Mouse (Mus musculus): ENCODE measurements at regions not wholly inside any gene's neighbourhood (a gene's known extent, or its start where the extent isn't known, plus 50 kb on each side); places are given as distances from the start of the nearest gene placed in this dataset.

DNA sequence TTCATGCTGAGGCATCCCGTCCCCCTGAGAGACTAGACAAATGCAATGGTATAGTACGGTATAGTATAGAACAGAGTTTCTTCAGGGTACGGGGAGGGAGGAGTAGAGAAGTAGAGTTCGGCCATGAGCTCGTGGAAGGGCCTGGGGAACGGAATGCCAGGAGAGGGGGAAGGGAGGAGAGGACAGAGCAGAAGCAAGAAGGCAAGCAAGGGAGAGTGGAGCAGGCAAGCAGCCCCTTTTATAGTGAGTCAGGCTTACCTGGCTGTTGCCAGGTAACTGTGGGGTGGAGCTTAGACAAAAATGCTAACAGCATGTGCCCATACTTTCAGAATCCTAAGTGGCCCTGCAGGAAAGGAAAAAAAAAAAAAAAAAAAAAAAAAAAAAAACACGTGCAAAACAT lies 174.7 kb upstream of the Dapk1 start:
- DNase-seq (ENCODE audit: low read depth, low spot score), result no peak

DNA sequence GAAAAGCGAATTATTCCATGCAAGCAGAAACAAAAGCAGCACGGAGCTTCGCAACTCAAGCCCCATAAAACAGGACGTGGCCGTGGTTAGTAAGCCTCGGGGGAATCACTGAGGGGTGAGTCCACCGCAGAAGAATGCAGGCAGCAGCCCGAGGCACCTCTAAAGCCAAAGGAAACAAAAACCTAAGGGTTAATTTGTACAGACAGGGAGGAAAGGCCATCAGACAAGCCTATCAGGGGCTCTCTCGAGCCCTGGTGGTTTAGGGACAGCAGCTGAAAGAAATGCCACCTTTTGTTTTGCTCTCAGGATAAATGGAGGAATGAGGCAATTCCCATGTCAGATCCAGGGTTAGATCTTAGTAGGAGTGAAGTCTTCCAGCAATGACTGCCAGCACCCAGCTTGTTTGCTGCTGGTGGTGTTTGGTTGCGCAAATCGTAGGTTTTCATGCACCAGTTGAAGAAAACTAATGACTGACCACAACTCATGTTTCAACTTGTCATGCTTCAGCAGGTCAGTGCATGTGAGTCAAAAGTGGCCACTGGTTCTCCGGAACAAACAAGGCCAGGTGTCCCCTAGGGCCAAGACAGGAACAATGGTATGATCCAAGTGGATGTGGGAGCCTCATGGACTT lies 173.9 kb upstream of the Dapk1 start:
- DNase-seq (ENCODE audit: low read depth, low spot score), result no peak

GRCm38 (mm10) chr13:60429148-60429547 lies 172.6 kb upstream of the Dapk1 start:
- DNase-seq (ENCODE audit: low read depth, low spot score), result no peak

- DNase-seq (ENCODE audit: low read depth, low spot score), result no peak
Observed at GRCm38 (mm10) chr13:60431412-60431811, 170.3 kb upstream of the Dapk1 start.

DNA sequence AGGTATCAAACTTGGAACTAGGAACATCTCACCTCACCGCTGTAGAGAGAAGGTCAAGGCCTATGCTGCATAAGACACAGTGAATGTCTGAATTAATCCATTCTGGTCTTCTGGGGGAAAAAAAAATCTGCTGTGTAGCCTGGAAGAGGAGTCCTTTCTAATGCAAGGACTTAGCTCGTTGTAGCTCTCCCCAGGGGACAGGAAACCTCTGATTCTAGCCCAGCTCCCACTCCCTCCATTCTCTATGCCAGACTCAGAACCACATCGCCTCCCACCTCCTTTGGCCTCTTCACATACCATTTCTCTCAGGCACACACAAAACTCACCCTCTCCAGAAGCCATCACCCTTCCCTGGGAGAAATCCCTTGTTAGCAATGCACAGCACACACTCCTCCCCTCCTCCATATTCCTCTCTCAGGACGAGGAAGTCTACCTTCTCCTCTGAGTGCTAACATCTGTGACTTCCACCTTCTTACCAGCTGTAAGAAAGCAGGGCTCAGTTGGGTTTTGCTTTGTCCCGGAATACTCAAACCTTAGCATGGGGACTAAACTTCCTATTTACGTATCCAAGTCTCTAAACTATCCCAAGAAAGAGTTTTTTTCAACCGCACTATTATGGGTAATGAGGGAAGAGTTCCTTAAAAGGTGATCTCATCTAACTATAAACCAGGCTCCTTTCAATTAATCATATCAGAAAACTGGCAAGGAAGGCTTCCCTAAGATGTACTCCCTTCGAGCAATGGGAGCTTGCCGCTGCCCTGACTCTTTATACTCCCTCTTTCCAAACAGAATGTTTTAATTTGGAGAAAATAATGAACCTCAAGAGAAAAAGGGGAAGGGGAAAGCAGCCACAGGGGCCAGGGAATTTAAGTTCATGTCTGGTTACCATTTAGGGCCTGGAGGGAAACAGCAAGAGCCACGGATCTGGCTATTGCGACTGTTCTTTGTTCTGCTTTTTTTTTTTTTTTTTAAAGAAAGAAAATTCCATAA lies 167.2 kb upstream of the Dapk1 start:
- DNase-seq (ENCODE audit: low read depth, low spot score), result no peak

- DNase-seq (ENCODE audit: low read depth, low spot score), result no peak
Observed at GRCm38 (mm10) chr13:60435333-60435732, 166.4 kb upstream of the Dapk1 start.

- DNase-seq (ENCODE audit: low read depth, low spot score), result no peak
Observed at GRCm38 (mm10) chr13:60438177-60438576, 163.6 kb upstream of the Dapk1 start.

GRCm38 (mm10) chr13:60440586-60440985 lies 161.2 kb upstream of the Dapk1 start:
- no peak for DNase-seq (ENCODE audit: low read depth, low spot score)

GRCm38 (mm10) chr13:60445164-60445563 lies 156.6 kb upstream of the Dapk1 start:
- no peak for DNase-seq (ENCODE audit: low read depth, low spot score)

GRCm38 (mm10) chr13:60446926-60447325 lies 154.8 kb upstream of the Dapk1 start:
- DNase-seq (ENCODE audit: low read depth, low spot score), result no peak

- DNase-seq (ENCODE audit: low read depth, low spot score), result no peak
Observed at GRCm38 (mm10) chr13:60450721-60451506, 150.8 kb upstream of the Dapk1 start.

DNA sequence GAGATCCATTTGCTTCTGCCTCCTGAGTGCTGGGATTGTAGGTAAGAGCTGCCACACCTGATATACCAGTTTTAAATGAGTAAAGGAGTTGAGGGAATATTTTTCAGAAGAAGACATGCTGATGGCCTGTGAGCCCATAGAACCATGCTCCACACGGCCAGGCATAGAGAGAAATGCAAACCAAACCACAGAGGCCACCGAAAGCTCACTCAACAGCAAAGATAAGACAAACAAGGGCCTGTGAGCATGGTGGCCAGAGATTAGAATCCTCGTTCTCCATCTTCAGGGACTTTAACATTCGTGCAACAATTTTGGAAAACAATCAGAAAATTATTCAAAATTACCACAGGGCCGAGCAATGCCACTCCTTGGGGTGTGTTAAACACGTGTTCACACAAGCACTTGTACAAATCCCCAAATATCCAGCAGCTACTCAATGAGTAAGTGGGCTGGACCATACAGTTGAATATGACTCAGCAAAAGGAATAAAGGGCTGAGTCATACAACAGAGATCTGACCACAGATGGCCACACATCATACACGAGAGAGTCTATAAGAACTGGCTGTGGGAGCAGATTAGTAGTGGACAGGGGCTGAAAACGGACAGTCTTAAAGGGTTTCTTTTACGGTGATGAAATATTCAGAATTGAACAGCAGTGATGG lies 147.8 kb upstream of the Dapk1 start:
- DNase-seq (ENCODE audit: low read depth, low spot score), result no peak

- no peak for DNase-seq (ENCODE audit: low read depth, low spot score)
Observed at GRCm38 (mm10) chr13:60455033-60455619, 146.6 kb upstream of the Dapk1 start.

GRCm38 (mm10) chr13:60455863-60456551 lies 145.7 kb upstream of the Dapk1 start:
- DNase-seq (ENCODE audit: low read depth, low spot score), result no peak

- no peak for DNase-seq (ENCODE audit: low read depth, low spot score)
Observed at GRCm38 (mm10) chr13:60457277-60457676, 144.5 kb upstream of the Dapk1 start.

DNA sequence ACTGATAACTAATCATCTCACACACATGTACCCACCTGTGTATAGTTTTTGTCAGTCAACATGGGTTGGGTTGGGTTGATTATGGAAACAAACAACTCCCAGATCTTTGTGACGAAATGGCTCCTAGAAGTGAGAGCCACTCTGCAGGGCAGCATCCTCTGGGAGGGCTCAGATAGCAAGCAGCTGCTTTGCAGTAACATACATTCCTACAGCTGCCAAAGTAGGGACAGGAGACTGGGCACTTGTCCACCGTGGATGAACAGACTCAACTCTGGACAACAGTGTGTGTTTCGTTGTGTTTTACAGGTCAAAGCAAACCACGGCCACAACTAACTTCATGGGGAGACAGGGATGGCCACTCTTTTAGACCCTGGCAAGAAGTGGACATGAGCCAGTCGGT lies 142.7 kb upstream of the Dapk1 start:
- no peak for DNase-seq (ENCODE audit: low read depth, low spot score)

DNA sequence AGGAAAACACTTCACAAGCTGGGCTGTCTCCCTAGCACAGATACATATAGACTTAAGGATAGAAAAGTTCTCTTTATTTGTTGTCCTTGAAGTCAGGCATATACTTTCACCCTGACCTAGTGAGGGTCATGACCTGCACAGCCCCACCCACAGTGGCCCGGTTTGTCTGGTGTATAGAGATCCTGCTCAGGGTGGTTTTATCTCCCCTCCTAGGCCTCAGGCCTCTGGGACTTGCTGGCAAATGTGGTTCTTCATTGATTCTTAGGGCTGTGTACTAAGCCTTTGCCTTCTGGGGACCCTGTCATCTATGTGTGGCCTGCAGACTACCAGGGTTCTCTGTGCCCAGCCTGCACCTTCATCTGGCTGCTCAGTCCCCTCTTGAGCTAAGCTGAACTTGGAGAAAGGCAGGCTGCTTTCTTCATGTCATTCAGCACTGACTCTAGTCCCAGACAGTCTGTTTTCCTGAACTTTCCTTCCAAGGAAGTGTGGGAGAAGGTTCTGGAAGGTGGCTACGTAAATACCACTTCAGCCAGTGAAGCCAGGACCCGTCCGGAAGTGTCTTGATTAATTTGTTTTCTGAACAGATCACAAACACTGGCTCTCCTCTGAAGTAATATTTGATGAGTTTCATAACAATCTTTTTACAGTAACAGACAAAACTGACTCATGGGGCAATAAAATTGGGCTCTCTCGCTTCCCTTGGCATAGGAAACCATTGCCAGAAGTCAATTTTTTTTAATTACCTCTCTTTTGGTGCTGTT lies 135.0 kb upstream of the Dapk1 start:
- DNase-seq (ENCODE audit: low read depth, low spot score), result no peak

- DNase-seq (ENCODE audit: low read depth, low spot score), result no peak
Observed at GRCm38 (mm10) chr13:60467821-60468579, 133.7 kb upstream of the Dapk1 start.
